Mouse (Mus musculus): Measurements from ENCODE around the gene Tceal9. TPM values are rescaled to one million over a fixed set of nuclear protein-coding genes. Genes with fewer than 3 reads are reported as not detected.
A peak's percentile ranks its signal among the peaks of the same experiment; 100 is the strongest.

Gene Tceal9
- 93.5 TPM for polyA plus RNA-seq (2012; fragmentation: generic; extraction: Trizol)
- long read RNA-seq, experiment 1, transcript Tceal9-201 (3 exons, 1,019 nt) = major isoform, 223 of 250 reads
- long read RNA-seq, experiment 1, partial matches to known transcripts = 14 of 250 reads
- long read RNA-seq, experiment 1, other reads (novel, unspliced or antisense) = 10 of 250 reads
- long read RNA-seq, experiment 2, transcript Tceal9-201 (3 exons, 1,019 nt) = major isoform, 23 of 26 reads
- long read RNA-seq, experiment 2, partial matches to known transcripts = 2 of 26 reads
- long read RNA-seq, experiment 2, other reads (novel, unspliced or antisense) = 1 of 26 reads

DNA sequence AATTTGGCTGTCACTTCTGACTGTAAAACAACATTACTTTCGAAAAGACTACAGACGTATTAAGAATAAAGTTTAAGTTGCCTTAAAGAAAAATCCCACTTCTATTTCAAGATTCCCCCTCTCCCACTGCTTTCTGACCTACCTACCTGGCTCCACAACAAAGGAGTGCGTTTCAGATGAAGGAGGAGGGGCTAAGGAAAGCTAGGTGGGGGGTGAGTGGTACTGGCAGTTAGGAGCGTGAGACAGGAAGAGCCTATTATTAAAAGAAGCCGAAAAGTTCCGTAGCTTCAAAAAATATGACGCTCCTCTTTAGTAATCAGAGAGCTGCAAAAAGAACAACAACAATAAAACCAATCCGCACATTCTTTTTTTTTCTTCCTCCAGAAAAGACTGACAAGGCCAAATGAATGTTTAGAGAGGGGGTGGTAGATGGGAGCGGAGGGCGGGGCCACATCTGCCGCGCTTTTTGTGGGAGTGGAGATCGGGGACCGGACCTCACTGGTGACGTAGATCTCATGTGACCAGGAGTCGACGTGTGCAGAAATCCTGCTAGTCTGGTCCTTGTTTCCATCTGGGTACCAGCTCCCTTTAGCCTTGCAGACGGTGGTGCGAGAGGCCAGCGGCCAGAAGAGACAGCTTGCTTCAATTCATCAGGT lies at the start of gene Tceal9:
Tceal9 (plus strand) TSS at position 506 of the 656 bp plus-strand sequence.
- H3ac ChIP-seq (ENCODE audit: control insufficient read depth, insufficient read length, low read depth) = peak within 1 kb of the TSS; percentile 48
- H3K4me3 ChIP-seq (ENCODE audit: insufficient read depth, poor library complexity, severe bottlenecking) = peak within 1 kb of the TSS; percentile 52
- H3K36me3 ChIP-seq (ENCODE audit: control insufficient read depth, insufficient read depth) = no peaks in the 10 kb centered on the region
- H3K79me3 ChIP-seq (ENCODE audit: low read depth) = peaks cover 4% of the 10 kb centered on the region
- no peaks in the 10 kb centered on the region for H3K27me3 ChIP-seq (ENCODE audit: control insufficient read depth, insufficient read depth, insufficient read length)
- H3K79me2 ChIP-seq (ENCODE audit: control insufficient read depth, insufficient read depth) = peaks cover 9% of the 10 kb centered on the region
- no peak for TF ChIP-seq MAX (IDR thresholded peaks at IDR 0.05)
- peak; percentile 77 for TF ChIP-seq USF1 (IDR thresholded peaks at IDR 0.05; ENCODE audit: low read depth)

DNA sequence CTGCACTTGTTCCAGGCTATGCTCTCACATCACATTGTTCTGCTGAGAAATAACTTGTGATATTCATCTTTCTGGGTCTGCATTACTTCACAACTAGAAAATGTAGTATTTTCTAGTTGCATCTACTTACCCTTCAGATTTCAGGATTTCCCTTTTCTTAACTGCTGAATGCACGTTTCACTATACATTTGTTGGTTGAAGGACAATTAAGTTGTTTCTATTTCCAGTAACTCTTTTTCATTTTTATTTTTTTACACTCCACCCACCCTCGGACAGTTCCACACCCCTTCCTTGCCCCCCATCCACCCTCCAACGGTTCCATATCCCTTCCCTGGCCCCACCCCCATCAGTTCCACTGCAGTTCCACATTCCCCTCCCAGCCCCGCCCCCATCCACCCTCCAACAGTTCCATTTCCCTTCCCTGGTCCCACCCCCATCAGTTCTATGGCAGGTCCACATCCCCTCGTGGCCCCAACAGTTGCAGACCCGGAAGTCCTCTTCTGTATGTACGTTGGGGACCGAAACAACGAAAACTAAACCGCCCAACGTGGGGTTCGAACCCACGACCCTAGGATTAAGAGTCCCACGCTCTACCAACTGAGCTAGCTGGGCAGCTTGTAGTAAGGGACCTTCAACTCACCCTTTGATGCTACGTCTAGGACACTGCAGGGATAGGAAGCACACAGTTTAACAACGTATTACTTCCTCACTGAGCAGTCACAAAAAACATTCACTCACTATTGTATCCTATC lies 49.5 kb upstream of the Tceal9 start:
- Histone ChIP-seq H3K79me2 (ENCODE audit: control insufficient read depth, insufficient read depth) (no peaks in the 10 kb centered on the region), H3K27me3 (ENCODE audit: control insufficient read depth, insufficient read depth, insufficient read length) (no peaks in the 10 kb centered on the region), H3ac (ENCODE audit: control insufficient read depth, insufficient read length, low read depth) (no peak overlapping the region), H3K36me3 (ENCODE audit: control insufficient read depth, insufficient read depth) (no peaks in the 10 kb centered on the region), H3K4me3 (ENCODE audit: insufficient read depth, poor library complexity, severe bottlenecking) (no peak overlapping the region), H3K79me3 (ENCODE audit: low read depth) (no peaks in the 10 kb centered on the region)
- TF ChIP-seq CTCF (IDR thresholded peaks at IDR 0.05; ENCODE audit: control insufficient read depth, insufficient read depth, insufficient read length) (no peak), MYOD1 (IDR thresholded peaks at IDR 0.05; ENCODE audit: control insufficient read depth, insufficient read length, low read depth) (no peak), MYOG (IDR thresholded peaks at IDR 0.05; ENCODE audit: control insufficient read depth, extremely low read depth, insufficient read length) (no peak), CEBPB (IDR thresholded peaks at IDR 0.05; ENCODE audit: low read depth) (no peak), USF1 (IDR thresholded peaks at IDR 0.05; ENCODE audit: low read depth) (no peak), FOSL1 (IDR thresholded peaks at IDR 0.05; ENCODE audit: insufficient read depth, low read length, poor library complexity, severe bottlenecking) (no peak), MAX (IDR thresholded peaks at IDR 0.05) (no peak)

- Histone ChIP-seq H3K79me3 (ENCODE audit: low read depth) (no peaks in the 10 kb centered on the region), H3K79me2 (ENCODE audit: control insufficient read depth, insufficient read depth) (no peaks in the 10 kb centered on the region), H3ac (ENCODE audit: control insufficient read depth, insufficient read length, low read depth) (no peak overlapping the region), H3K4me3 (ENCODE audit: insufficient read depth, poor library complexity, severe bottlenecking) (no peak overlapping the region), H3K36me3 (ENCODE audit: control insufficient read depth, insufficient read depth) (no peaks in the 10 kb centered on the region), H3K27me3 (ENCODE audit: control insufficient read depth, insufficient read depth, insufficient read length) (no peaks in the 10 kb centered on the region)
- TF ChIP-seq MYOG (IDR thresholded peaks at IDR 0.05; ENCODE audit: control insufficient read depth, extremely low read depth, insufficient read length) (no peak), MAX (IDR thresholded peaks at IDR 0.05) (no peak), CEBPB (IDR thresholded peaks at IDR 0.05; ENCODE audit: low read depth) (no peak), USF1 (IDR thresholded peaks at IDR 0.05; ENCODE audit: low read depth) (no peak), FOSL1 (IDR thresholded peaks at IDR 0.05; ENCODE audit: insufficient read depth, low read length, poor library complexity, severe bottlenecking) (no peak), CTCF (IDR thresholded peaks at IDR 0.05; ENCODE audit: control insufficient read depth, insufficient read depth, insufficient read length) (no peak)
Measured at GRCm38 (mm10) chrX:136196873-136197272, 48.0 kb upstream of the Tceal9 start.

DNA sequence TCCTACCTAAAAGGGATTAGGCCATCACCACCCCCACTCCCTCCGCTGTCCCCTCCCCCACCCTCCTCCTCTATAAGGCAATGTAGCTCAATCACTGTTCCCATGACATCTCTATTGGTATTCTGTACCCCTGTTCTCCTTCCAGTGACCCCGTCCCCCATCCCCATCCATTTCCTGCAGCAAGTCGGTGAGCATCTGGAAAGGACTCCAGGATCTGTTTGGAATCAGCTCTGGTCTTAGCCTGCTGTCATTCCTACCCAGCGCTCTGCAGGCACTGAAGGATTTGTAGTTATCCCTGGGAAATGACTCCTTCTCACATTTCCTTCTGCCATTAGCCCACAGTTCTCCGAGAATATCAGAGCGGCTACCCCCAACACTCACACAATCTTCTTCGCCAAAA lies 41.6 kb upstream of the Tceal9 start:
- no peak overlapping the region for H3K4me3 ChIP-seq (ENCODE audit: insufficient read depth, poor library complexity, severe bottlenecking)
- H3K79me3 ChIP-seq (ENCODE audit: low read depth) = no peaks in the 10 kb centered on the region
- H3K36me3 ChIP-seq (ENCODE audit: control insufficient read depth, insufficient read depth) = no peaks in the 10 kb centered on the region
- no peak for TF ChIP-seq MAX (IDR thresholded peaks at IDR 0.05)
- TF ChIP-seq CTCF (IDR thresholded peaks at IDR 0.05; ENCODE audit: control insufficient read depth, insufficient read depth, insufficient read length) = no peak
- no peak for TF ChIP-seq MYOD1 (IDR thresholded peaks at IDR 0.05; ENCODE audit: control insufficient read depth, insufficient read length, low read depth)
- TF ChIP-seq CEBPB (IDR thresholded peaks at IDR 0.05; ENCODE audit: low read depth) = no peak
- TF ChIP-seq FOSL1 (IDR thresholded peaks at IDR 0.05; ENCODE audit: insufficient read depth, low read length, poor library complexity, severe bottlenecking) = no peak
- TF ChIP-seq USF1 (IDR thresholded peaks at IDR 0.05; ENCODE audit: low read depth) = no peak
- no peaks in the 10 kb centered on the region for H3K79me2 ChIP-seq (ENCODE audit: control insufficient read depth, insufficient read depth)
- H3ac ChIP-seq (ENCODE audit: control insufficient read depth, insufficient read length, low read depth) = no peak overlapping the region
- no peaks in the 10 kb centered on the region for H3K27me3 ChIP-seq (ENCODE audit: control insufficient read depth, insufficient read depth, insufficient read length)

DNA sequence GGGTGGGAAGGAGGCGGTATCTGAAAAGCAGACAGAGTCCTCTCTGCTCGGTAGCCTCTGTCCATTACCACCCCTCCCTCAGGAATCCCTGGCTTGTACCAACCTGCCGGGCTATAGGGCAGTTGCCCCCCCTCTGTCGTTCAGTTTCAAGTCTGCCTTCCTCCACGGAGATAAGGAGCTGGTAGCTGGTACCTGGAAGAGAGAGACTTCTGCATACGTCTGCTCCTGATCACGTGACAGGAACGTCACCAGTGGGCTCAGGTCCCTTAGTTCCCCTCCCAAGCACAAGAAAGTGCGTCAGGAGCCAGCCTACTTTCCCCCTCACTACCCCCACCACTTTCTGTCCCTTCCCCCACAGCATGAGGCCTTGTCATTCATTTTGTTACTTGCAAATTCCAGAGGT lies 41.2 kb upstream of the Tceal9 start, which contains the start of gene Tceal5:
Tceal5 (minus strand) TSS at position 213 of the 403 bp plus-strand sequence.
- Histone ChIP-seq H3K27me3 (ENCODE audit: control insufficient read depth, insufficient read depth, insufficient read length) (no peaks in the 10 kb centered on the region), H3ac (ENCODE audit: control insufficient read depth, insufficient read length, low read depth) (no peak within 1 kb of the TSS), H3K4me3 (ENCODE audit: insufficient read depth, poor library complexity, severe bottlenecking) (no peak within 1 kb of the TSS), H3K36me3 (ENCODE audit: control insufficient read depth, insufficient read depth) (no peaks in the 10 kb centered on the region), H3K79me3 (ENCODE audit: low read depth) (no peaks in the 10 kb centered on the region), H3K79me2 (ENCODE audit: control insufficient read depth, insufficient read depth) (no peaks in the 10 kb centered on the region)
- no peak for TF ChIP-seq CEBPB (IDR thresholded peaks at IDR 0.05; ENCODE audit: low read depth)
- no peak for TF ChIP-seq USF1 (IDR thresholded peaks at IDR 0.05; ENCODE audit: low read depth)
- no peak for TF ChIP-seq MAX (IDR thresholded peaks at IDR 0.05)
- TF ChIP-seq CTCF (IDR thresholded peaks at IDR 0.05; ENCODE audit: control insufficient read depth, insufficient read depth, insufficient read length) = no peak

All from C2C12 (cell line).